Mouse (Mus musculus) forelimb bud, embryonic 11.5 days (tissue): ENCODE results near the gene Uqcrq.
"Not testable (repeated sequence)": the region's sequence is repeated elsewhere in the genome, so short reads cannot be mapped to it uniquely, and the experiment has no call there.

Source experiments
- DNase-seq: peaks from one replicate; pipeline ENCODE4 v3.0.0-alpha.2; 2012; ENCODE audit warnings: low read depth, low spot score

Gene Uqcrq

DNA sequence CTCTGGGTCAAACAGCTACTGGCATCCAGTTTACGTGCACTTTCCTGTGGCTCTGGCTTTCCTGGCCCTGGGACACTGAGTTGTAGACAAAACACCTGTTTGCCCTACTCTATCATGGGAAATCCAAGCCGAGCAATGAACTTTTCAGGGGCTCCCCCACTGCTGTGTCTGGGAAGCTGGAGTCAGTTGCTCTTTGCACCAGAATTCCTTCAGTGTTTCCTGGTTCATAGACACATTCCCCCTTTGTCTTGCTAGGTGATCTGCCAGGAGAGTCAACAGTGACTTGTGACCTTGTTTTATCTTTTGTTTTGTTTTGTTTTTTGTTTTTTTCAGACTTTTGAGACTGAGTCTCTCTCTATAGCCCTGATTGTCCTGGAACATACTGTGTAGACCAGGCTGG lies 20.7 kb upstream of the Uqcrq start:
- DNase-seq, result no peak

DNA sequence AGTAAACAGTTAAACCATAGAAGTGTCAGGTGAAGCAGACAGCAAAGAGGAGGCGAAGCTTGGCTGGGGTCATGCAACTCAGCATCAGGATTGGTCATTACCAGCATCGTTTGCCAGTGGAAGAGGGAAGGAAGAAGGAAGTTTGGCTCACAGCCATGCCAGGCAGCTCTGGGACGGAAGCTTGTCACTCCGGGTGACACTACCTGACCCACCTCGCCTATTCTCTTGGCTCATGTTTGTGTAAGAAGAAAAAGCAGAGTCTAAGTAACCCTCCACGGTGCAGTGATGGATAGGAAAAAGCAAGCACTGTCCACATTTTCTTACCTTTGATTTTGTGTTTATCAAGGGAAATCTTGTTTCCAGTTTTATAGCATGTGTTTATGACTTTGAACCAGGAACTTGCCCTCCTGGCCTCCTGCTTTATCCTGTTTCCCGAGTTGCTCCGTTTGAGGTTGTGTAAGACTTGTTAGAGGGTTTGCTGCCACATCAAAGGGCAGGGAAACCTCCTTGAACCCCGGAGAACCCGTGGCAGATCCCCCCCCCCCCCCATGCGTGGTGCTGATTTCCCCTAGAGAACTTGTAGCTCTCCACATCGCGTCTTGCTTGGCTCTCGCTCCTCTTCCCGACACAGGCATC lies 19.6 kb upstream of the Uqcrq start:
- no peak for DNase-seq

DNA sequence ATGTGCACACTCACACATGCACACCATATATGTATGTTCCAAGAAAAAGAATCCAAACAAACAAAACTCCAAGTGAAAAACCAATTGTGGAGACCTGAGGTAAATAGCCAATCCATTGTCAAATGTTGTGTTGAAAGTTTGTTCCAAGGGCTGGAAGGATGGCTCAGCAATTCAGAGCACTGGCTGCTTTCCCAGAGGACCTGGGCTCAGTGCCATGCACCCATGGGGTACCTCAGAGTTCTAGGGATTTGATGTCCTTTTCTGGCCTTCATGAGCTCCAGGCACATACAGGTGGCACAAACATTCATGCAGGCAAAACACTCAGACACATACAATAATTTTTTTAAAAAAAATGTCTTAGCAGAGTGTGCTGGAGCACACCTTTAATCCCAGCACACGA lies 17.9 kb upstream of the Uqcrq start:
- no peak for DNase-seq

DNA sequence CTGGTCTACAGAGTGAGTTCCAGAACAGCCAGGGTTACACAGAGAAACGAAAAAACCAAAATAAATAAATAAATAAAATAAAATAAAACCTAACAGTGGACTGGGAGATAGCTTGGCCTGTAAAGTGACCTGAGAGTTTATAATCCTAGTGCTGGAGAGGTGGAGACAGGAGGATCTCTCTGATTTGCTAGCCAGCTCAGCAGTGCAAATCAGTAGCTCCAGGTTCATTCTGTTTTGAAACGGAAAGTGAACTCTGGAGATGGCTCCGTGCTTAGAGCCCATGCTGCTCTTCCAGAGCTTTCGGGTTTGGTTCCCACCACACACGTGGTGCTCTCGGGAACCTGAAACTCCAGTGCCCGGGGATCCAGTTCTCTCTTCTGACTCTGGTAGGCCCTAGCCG lies 17.4 kb upstream of the Uqcrq start:
- no peak for DNase-seq

DNA sequence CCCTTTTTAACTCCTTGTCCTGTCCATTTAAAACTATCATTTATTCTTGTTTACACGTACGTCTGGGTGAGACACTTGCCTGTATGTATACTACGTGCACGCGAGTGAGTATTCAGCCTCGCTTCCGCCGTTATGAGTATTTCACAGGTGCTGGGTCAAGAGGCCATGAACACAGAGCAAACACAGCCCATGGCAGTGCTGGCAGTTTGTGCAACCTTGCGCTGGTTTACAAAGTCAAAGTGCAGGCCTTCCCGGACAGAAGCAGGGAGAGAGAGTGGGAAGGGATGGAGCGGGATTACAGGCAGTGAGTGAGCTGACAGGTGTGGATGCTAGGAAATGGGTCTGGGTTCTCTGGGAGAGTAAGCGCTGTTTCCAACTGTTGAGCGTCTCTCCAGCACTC lies 15.6 kb upstream of the Uqcrq start:
- DNase-seq, result no peak

DNA sequence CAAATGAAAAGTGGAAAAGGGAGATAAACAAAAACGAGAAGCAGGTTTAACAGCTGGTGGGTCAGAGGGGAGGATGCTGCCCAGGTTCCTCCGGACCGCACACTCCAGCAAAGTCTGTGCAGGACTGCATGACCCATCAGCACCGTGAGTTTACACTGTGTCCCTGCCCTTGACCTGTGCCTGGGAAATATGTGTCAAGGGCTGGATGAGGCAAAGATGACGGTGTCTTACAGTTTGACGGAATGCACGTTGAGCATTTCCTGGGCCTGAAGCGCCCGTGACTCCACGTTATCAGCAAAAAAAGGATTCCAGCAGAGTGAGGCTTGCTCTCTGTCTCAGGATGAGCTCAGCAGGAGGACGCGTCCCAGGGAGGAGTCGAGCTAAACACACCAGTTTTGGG lies 14.9 kb upstream of the Uqcrq start:
- no peak for DNase-seq

DNA sequence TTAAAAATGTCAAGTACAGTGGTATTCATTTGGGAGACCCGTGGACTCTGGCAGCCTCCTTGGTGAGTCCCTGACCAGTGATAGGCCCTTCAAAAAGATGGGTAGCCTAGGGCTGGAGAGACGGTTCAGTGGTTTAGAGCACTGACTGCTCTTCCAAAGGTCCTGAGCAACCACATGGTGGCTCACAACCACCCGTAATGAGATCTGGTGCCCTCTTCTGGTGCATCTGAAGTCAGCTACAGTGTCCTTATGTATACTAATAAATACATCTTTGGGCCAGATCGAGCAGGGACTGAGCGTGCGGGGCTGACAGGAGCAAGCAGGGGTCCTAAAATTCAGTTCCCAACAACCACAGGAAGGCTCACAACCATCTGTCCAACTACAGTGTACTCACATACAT lies 13.2 kb upstream of the Uqcrq start:
- DNase-seq, result no peak

DNA sequence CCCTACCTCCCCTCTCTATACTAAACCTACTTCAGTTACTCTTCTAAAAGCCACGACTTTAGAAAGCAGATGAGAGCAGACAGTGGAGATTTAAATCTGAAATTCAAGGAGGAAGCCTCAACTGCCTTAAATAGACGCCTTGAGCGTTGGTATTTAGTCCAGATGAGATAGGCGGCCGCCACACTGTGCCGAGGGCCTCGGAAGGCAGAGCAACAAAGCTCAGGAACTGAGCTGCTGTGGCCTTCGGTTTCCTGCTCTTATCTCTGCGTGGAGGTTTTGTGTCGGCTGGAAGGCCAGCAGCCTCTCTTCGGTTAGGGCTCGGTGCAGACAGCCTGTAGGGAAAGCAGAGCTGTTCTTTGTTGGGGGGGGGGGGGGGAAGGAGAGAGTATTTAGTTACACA lies 11.3 kb upstream of the Uqcrq start:
- DNase-seq, result no peak

DNA sequence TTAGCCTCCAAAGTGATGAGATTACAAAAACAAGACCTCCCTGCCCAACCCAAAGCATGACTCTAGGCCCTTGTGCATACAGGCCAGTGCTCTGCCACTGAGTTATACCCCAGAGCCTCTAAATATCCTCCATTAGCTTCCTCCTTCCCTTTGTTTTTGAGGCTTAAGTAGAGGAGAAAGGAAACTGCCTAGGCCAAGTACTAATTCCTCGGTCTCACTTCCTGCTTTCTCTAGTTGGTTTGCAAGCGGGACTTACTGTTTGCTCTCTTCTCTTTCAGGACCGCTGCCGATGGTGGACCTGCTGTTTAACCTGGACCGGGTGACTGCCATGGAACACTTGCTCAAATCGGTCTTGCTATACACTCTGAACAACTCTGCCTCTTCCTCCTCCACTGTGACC lies 5.7 kb upstream of the Uqcrq start:
- no peak for DNase-seq

DNA sequence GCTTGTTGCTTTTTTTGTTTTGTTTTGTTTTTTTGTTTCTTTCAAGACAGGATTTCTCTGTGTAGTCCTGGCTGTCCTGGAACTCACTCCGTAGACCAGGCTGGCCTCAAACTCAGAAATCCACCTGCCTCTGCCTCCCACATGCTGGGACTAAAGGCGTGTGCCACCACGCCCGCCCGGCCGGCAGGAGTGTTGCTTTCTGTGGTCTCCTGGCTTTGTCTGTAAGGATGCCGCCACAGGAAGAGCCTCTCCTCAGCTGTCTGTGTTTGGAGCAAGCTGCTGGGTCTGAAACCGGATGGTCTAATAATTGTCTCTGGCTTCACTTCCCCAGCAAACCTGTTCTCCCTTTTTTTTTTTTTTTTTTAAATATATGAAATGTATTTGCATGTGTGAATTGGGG lies 4.9 kb upstream of the Uqcrq start:
- DNase-seq, result no peak

DNA sequence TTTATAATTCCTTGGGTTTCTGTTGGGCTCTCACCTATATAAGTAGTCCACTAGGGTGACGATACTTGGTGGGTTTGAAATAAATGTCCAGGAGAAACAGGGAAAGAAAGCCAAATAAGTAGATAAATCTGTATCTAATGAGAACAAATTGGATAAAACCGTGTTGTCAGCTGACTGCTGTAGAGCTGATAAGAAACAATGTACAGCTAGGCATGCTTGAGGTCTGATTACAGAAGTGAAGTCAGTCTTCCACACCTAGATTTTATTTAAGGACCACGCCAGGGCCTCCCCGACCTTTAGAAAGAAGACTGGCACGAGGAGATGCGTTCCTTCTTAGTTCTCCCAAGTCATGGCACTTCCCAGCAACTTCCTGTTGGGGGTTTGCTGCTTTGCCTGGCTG lies 2.4 kb upstream of the Uqcrq start:
- DNase-seq, result no peak

DNA sequence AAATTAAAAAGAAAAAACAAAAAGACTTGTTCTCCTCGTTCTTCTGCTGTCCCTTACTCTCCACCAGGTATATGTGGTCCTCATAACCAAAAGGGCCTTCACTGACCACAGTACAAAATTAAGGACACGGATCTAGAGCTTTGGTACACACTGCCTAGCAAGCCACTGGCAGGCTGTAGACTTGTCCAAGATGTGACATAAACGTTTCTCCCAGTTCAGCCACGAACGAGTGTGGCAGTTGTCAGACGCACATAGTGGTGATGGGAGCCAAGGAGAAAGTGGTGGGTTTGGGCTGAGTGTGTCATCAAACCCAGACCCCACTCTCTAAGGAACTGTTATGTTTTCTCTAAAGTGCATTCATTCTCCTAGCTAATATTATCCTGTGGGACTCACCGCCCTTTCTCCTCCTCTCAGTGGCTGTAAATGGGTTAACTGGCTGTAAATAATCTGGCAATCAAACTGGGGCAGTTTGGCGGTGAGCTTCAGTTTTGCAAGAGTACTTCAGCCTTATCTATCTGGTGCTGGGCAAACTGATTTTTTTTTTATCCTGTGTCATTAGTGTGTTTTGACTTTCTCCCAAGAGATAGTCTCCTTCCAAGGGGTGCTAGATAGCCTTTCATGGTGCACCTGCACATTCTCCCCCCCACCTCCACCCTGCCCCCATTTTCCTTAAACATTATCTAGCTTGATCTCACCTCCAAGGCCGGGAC lies 871 bp upstream of the Uqcrq start:
- no peak for DNase-seq

DNA sequence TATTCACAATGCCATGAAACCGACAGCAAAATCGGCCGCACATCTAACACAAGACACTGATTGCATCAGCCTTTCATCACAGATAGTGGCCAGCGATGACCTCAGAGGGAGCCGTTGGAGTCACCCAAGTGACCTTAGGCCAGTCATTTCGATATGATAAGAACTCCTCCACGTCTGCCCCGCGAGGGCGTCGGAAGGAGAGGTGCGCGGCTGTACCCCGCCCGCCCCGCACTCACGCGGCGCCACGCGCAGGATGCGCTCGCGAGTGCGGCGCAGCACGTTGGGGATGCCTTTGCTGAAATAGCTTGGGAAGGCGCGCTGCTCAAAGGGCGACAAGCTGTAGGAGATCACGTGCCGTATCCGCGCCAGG lies 346 bp downstream of the Uqcrq start:
- DNase-seq, result no peak

DNA sequence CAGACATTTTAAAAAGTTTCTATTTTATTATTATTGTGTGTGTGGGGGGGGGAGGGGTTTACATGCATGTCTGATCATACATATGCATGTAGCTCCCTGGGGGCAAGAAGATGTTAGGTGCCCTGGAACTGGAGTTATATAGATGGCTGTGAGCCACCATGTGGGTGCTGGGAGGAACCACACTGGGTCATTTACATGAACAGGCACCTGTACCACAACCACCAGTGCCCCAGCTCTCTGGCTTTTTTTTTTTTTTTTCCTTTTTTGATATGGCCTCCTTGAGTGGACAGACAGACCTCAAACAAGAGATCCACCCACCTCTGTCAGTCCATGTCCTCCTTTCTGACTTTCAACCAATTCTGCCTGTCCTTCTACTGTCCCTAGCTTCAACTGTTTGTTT lies 1.4 kb downstream of the Uqcrq start:
- no peak for DNase-seq

DNA sequence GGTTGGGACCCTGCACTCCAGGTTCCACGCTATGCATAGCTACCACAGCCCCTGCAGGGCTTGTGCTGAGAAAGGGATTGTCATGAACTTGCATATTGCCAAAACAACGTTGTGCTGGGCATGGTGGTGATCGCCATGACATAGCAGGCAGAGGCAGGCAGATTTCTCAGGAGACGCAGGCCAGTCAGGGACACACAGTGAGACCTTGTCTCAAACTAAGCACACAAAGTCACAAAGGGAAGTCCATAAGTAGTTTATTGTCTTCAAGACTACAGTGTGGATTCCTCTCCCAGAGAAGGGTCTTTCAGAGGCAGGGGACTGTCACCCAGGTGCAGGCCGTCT lies 1.9 kb downstream of the Uqcrq start:
- DNase-seq, result no peak

DNA sequence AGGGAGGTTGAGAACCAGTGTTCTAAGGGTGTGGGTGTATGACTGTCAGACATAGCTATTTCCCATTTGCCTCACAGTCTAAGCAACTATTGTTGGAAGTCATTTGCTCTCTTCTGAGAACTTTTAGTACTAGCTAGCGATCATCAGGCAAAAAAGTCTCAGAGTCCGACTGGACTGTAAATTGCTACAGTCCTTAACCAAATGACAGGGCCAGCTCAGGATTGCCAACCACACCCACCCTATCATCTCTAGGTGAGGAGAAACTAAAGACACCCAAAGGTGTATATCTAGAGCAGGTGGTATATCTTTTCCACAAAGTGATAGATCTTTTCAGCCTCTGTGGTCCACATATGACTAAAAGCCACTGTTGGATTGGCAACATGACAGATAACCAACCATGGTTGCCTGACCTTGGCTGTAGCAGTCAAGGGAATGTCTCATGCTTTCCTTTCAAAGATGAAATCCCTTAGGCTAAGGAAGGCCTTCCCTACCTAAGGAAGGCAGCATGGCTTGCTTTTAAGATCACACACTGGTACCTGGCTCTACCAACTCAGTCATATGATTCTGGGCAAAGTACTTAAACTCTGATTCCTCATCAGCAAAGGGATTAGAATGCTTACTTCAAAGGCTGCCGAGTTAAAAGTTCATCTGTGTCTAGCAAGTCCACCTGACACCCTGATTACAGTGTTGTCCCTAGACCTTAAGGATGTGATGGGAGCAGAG lies 2.5 kb downstream of the Uqcrq start:
- no peak for DNase-seq

DNA sequence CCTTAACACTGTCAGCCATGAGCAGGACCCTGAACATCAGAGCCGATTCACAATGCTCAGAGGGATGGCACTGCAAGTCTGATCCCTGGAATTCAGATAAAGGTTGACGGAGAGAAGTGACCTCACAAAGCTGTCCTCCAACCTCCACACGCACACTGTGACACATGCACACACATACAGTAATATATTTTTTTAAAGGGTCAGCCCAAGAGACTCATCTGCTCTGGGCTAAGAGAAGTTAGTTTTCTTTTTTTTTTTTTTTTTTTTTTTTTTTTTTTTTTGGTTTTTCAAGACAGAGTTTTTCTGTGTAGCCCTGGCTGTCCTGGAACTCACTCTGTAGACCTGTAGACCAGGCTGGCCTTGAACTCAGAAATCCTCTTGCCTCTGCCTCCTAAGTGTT lies 3.7 kb downstream of the Uqcrq start:
- DNase-seq, result not testable (repeated sequence)

DNA sequence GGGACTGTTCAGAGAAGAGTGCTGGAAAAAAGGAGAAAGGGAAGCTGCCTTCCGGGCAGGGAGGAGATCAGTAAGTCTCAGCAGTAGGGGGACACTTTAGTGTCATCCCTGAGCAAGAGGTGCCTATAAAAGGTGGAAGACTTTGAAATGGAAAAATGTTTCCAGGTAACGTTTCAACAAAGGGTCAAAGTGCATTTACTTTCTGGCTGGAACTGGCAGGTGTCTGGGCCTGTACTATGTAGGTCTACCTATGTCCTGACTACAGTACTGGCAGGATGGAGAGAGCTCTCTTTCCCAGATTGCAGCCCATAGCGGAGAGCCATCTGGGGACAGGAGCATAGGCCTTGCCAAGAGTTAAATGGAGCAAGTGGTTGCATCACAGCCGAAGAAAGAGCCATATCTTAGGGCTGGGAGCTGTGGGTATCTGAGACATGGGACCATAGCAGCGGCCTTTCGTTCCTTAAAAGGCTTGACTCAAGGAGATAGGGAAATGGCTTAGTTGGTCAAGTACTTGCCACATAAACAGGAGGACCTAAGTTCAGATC lies 4.8 kb downstream of the Uqcrq start:
- DNase-seq, result no peak

DNA sequence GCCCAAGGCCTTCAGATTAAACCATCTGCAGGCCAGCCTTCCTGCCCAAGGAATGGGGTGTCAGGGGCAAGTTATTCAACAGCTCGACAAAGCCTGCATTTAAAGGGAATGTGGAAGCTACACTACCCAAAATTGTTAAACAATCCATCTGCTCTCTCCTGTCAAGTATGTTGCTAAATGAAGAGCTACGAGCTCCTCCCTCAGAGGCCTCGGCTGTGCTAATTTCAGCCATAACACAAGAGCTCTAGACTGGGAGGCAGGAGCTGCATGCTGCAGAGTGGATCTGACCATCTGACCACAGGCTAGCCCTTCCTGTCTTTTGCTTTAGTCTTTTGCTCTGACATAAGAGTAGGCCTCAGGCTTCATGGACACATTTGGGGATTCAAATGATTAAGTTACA lies 5.4 kb downstream of the Uqcrq start:
- DNase-seq, result no peak

DNA sequence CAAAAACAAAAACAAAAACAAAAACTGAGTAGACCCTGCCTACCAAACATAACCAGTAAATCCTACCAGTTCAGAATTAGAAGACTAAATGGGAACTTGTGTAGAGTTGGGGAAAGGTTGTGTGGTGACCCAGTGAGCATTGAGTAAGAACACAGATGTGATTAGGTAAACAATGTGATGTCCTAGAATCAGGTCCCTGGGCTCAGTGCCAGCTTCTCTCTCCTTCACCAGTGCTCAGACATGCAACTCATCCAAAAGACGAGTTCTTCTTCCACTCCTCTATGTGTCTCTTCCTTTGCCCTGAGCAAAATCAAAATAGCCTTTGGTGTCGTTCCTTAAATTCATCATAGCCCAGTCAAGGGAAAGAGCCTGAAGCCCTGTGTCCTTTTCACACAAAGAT lies 5.8 kb downstream of the Uqcrq start:
- DNase-seq, result no peak

DNA sequence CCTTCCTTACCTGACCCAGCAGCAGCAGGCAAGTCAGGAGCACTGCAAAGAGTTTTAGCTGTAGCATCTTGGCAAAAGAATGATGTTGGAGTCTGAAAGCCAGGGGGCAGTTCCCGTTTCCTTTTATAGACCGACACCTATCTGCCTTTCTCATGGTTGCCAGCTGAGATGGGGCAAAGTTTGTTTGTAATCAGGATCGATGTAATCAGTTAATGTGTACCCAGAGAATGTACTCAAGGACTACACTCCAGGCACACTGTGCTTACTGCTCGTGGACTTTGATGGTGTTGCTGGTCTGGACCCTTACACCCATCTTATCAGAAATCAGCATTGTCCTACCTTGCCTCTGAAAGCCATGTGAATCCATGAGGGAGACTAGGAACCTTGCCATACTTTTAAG lies 7.6 kb downstream of the Uqcrq start, which contains the start of gene Leap2:
Gene Leap2 (minus strand): TSS at position 135 of the 400 bp plus-strand sequence.
- no peak for DNase-seq

DNA sequence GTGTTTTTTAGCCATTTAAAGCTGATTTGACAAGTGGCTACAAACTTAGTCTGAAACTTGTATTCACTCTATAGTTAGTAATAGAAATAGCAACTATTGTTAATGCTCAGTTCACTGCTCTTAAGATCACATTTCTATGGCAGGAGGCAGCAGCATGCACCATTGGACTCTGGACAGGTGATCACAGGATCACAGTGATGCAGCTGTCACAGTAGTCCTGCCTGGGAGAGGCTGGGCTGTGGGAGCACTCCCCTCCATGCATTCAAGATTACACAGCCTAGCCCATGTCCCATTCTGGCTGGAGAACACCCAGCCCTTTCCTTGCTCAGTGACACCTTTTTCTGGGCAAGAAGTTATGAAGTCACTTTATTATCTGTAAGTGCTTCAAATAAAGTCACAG lies 12.6 kb downstream of the Uqcrq start:
- DNase-seq, result no peak

DNA sequence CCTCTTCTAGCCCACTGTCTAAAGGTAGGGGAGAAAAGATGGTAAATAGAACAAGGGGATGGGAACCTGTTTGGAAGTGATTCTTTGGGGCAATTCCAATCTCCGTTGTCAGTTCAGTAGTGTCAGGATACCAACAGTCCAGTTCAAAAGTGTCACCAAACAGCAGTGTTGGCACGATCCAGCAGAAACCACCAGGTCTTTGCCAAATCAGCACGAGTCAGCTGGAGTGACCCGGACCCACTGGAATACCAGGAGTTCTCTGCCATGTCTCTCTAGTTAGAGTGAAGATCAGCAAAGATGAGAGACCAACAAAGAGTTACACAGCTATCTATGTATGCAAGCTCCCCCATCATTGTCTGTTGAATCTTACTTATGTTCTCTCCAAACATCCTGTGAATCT lies 16.8 kb downstream of the Uqcrq start:
- DNase-seq, result no peak
